Mouse (Mus musculus) intestine, embryonic 14.5 days (tissue): ENCODE results near the gene Magea4. TPM values are rescaled to one million over a fixed set of nuclear protein-coding genes. Genes with fewer than 3 reads are reported as not detected.

ENCODE experiments used
- ATAC-seq: fragments of 200-750 bp; cut with Nextera tagmentation; replicated peaks from 2 replicates; pipeline ENCODE4 v1.8.0; 2017; ENCODE audit warnings: low read depth, moderate number of reproducible peaks, moderate TSS enrichment, moderate library complexity; ENCODE audit not compliant: low FRiP score, low TSS enrichment
- DNase-seq: peaks from one replicate; pipeline ENCODE4 v3.0.0-alpha.2; 2018; ENCODE audit warnings: low spot score
- H3K27ac ChIP-seq: fragments of 300-500 bp; sonication (generic); 2 replicates; pipeline ENCODE4 v1.5.1; 2014; ENCODE audit warnings: low read depth, mild to moderate bottlenecking, control low read depth
- H3K27me3 ChIP-seq: fragments of 300-500 bp; sonication (generic); replicated peaks from 2 replicates; pipeline ENCODE4 v1.6.1; 2014; ENCODE audit warnings: low read length, control low read depth; ENCODE audit not compliant: control insufficient read depth, insufficient read depth
- H3K36me3 ChIP-seq: fragments of 300-500 bp; sonication (generic); 2 replicates; pipeline ENCODE4 v1.6.1; 2014; ENCODE audit warnings: low read length, control low read depth; ENCODE audit not compliant: control insufficient read depth, insufficient read depth
- H3K4me1 ChIP-seq: fragments of 300-500 bp; sonication (generic); replicated peaks from 2 replicates; pipeline ENCODE4 v1.6.1; 2014; ENCODE audit warnings: low read length, control low read depth, mixed read lengths; ENCODE audit not compliant: control insufficient read depth, insufficient read depth
- H3K4me2 ChIP-seq: fragments of 300-500 bp; sonication (generic); 2 replicates; pipeline ENCODE4 v1.6.1; 2014; ENCODE audit warnings: low read length
- H3K4me3 ChIP-seq: fragments of 300-500 bp; sonication (generic); 2 replicates; pipeline ENCODE4 v1.5.1; 2014; ENCODE audit warnings: low read depth, low read length, control low read depth, mixed read lengths
- H3K9ac ChIP-seq: fragments of 300-500 bp; sonication (generic); 2 replicates; pipeline ENCODE4 v1.6.1; 2014; ENCODE audit warnings: mild to moderate bottlenecking, low read length
- H3K9me3 ChIP-seq: fragments of 300-500 bp; sonication (generic); 2 replicates; pipeline ENCODE4 v1.6.1; 2016; ENCODE audit warnings: low read length, control low read depth; ENCODE audit not compliant: control insufficient read depth
- WGBS: fragments of 180-500 bp; shearing (Covaris S2); extraction: QIAGEN DNeasy Blood & Tissue Kit; methylation state at CpG from one replicate; pipeline ENCODE4 v1.1.7; 2014; 5-methylcytosine and 5-hydroxymethylcytosine counted together
- microRNA counts: library from miRNA; unstranded; fragments of <30 nt; microRNA quantifications from one replicate; lab custom pipeline; 2016
- microRNA-seq: library from miRNA; unstranded; fragments of <30 nt; microRNA quantifications from one replicate; pipeline ENCODE4, GENCODE M21; 2016
- polyA plus RNA-seq: library from polyadenylated mRNA; unstranded; fragments of >200 nt; fragmentation: Nextera tagmentation; extraction: Ambion mirVana; gene quantifications from 2 replicates; pipeline ENCODE4 v1.2.1, GENCODE M21; 2014

Gene Magea4
- not detected in 2 replicates for polyA plus RNA-seq

GRCm38 (mm10) chrX:72221717-72222116, at the start of gene Magea4:
TSS of gene Magea4 (plus strand) at chrX:72222017.
- no peak within 1 kb of the TSS for H3K4me2 ChIP-seq
- no peaks in the 10 kb centered on the region for H3K4me1 ChIP-seq
- WGBS = 83% methylated on average over 2 of the region's 2 CpGs
- H3K27me3 ChIP-seq = no peaks in the 10 kb centered on the region
- no peak within 1 kb of the TSS for H3K9ac ChIP-seq
- ATAC-seq (no peak), DNase-seq (no peak)
- H3K4me3 ChIP-seq = no peak within 1 kb of the TSS
- H3K27ac ChIP-seq = no peak within 1 kb of the TSS
- no peaks in the 10 kb centered on the region for H3K36me3 ChIP-seq
- H3K9me3 ChIP-seq = no peaks in the 10 kb centered on the region

GRCm38 (mm10) chrX:72202944-72203554, 18.8 kb upstream of the Magea4 start:
- no peak for DNase-seq
- Histone ChIP-seq H3K27me3 (no peaks in the 10 kb centered on the region), H3K4me1 (no peaks in the 10 kb centered on the region), H3K4me2 (no peak overlapping the region), H3K9ac (no peak overlapping the region), H3K9me3 (no peaks in the 10 kb centered on the region), H3K27ac (no peak overlapping the region), H3K36me3 (no peaks in the 10 kb centered on the region), H3K4me3 (no peak overlapping the region)
- 38% methylated on average over 4 of the region's 4 CpGs for WGBS
- no peak for ATAC-seq

GRCm38 (mm10) chrX:72270637-72271036, 48.8 kb downstream of the Magea4 start:
- no peaks in the 10 kb centered on the region for H3K9me3 ChIP-seq
- H3K4me3 ChIP-seq = no peak overlapping the region
- 90% methylated on average over 11 of the region's 11 CpGs for WGBS
- no peak overlapping the region for H3K27ac ChIP-seq
- H3K27me3 ChIP-seq = no peaks in the 10 kb centered on the region
- no peak overlapping the region for H3K4me2 ChIP-seq
- DNase-seq (no peak), ATAC-seq (no peak)
- no peak overlapping the region for H3K9ac ChIP-seq
- no peaks in the 10 kb centered on the region for H3K4me1 ChIP-seq
- H3K36me3 ChIP-seq = no peaks in the 10 kb centered on the region

MicroRNAs within 50 kb of the gene (microRNA counts, 519-probe panel; counts per million panel counts)
- microRNA mmu-miR-224 (lab: Ali Mortazavi, UCI) (1,852 counts per million, percentile 12 among the panel's probes with 10 or more counts), microRNA mmu-miR-452 (lab: Ali Mortazavi, UCI) (not detected)

Small RNA genes lying within 50 kb of the gene (microRNA-seq; reads per million reads assigned to microRNA genes)
- gene Mir224 (505 reads per million, percentile 73 among the genes with 10 or more reads in this experiment), gene Mir452 (68.1 reads per million, percentile 54 among the genes with 10 or more reads in this experiment)

Other genes with a start within 250 kb of the Magea4 start
- gene Fate1, start 249.0 kb upstream of the Magea4 start, polyA plus RNA-seq = not detected in 2 replicates
- gene Cnga2, start 230.2 kb upstream of the Magea4 start, polyA plus RNA-seq = 0.09 and 0.12 TPM in 2 replicates
- 2.2 and 2.7 TPM in 2 replicates for gene Gabre, start 52.8 kb downstream of the Magea4 start, polyA plus RNA-seq
- gene Magea10, start 164.8 kb downstream of the Magea4 start, polyA plus RNA-seq = not detected in 2 replicates